Mouse (Mus musculus) CH12.LX (cell line): ENCODE measurements around the gene Tgm1. TPM values are rescaled to one million over a fixed set of nuclear protein-coding genes. Genes with fewer than 3 reads are reported as not detected.

ENCODE experiments used
- DNase-seq: peaks from one replicate; pipeline ENCODE4 v3.0.0-alpha.2; 2013; ENCODE audit errors: extremely low read depth
- H3K27ac ChIP-seq: 2 replicates; pipeline ENCODE4 v1.5.1; 2012; ENCODE audit warnings: low read depth, mild to moderate bottlenecking, control low read depth, moderate library complexity; ENCODE audit not compliant: insufficient read depth
- H3K27me3 ChIP-seq: replicated peaks from 2 replicates; pipeline ENCODE3; 2012; ENCODE audit warnings: inconsistent platforms
- H3K36me3 ChIP-seq, 2 experiments: replicated peaks in 1 of 2; 2 replicates each; pipeline versions ENCODE3 to v1.6.1; 2012; ENCODE audit warnings: inconsistent platforms in 1 of 2, low read length in 1 of 2, mild to moderate bottlenecking in 1 of 2, mixed read lengths in 1 of 2, moderate library complexity in 1 of 2; ENCODE audit not compliant: control insufficient read depth in 1 of 2, insufficient read depth in 1 of 2
- H3K4me1 ChIP-seq, 2 experiments: 2 replicates each; pipeline ENCODE4 v1.6.1; 2012; ENCODE audit warnings: inconsistent platforms in 1 of 2, moderate library complexity in 1 of 2; ENCODE audit not compliant: insufficient read depth in 2 of 2, control insufficient read depth in 1 of 2
- H3K4me2 ChIP-seq: 2 replicates; pipeline ENCODE4 v1.6.1; 2012; ENCODE audit warnings: low read depth, mild to moderate bottlenecking, control low read depth; ENCODE audit not compliant: poor library complexity, insufficient read depth, severe bottlenecking
- H3K4me3 ChIP-seq, 3 experiments: fragments of 150-350 bp in 1 of 3; sonication (generic) in 1 of 3; replicated peaks in 1 of 3; 2 replicates each; pipeline versions ENCODE3 to v1.5.1; 2011 to 2012; ENCODE audit warnings: low read depth in 2 of 3, low read length in 2 of 3, mild to moderate bottlenecking in 2 of 3, moderate library complexity in 2 of 3, control low read depth in 1 of 3, improper control_type of control experiment in 1 of 3, inconsistent platforms in 1 of 3, mixed read lengths in 1 of 3; ENCODE audit not compliant: poor library complexity in 1 of 3
- H3K79me2 ChIP-seq: replicated peaks from 2 replicates; pipeline ENCODE4 v1.6.1; 2012; ENCODE audit warnings: mild to moderate bottlenecking, moderate library complexity; ENCODE audit not compliant: control insufficient read depth, poor library complexity, insufficient read depth, severe bottlenecking; ENCODE audit errors: extremely low read depth
- H3K9ac ChIP-seq: 2 replicates; pipeline ENCODE4 v1.6.1; 2012; ENCODE audit warnings: low read depth, mild to moderate bottlenecking, control low read depth, moderate library complexity; ENCODE audit not compliant: insufficient read depth
- H3K9me3 ChIP-seq: replicated peaks from 2 replicates; pipeline ENCODE3; 2012; ENCODE audit warnings: low read length, inconsistent platforms, mixed read lengths
- BHLHE40 ChIP-seq: IDR thresholded peaks from 2 replicates; pipeline ENCODE4 v1.6.1; 2011; ENCODE audit warnings: mild to moderate bottlenecking, low read depth, low read length, improper control_type of control experiment
- CHD1 ChIP-seq: IDR thresholded peaks from 2 replicates; pipeline ENCODE4 v1.6.1; 2012; ENCODE audit warnings: low read depth, low read length, improper control_type of control experiment, inconsistent platforms
- CHD2 ChIP-seq: IDR thresholded peaks from 2 replicates; pipeline ENCODE4 v1.6.1; 2011; ENCODE audit warnings: low read length, improper control_type of control experiment
- CTCF ChIP-seq, 2 experiments: IDR thresholded peaks in 1 of 2; conservative IDR thresholded peaks in 1 of 2; 2 replicates each; pipeline ENCODE4 v1.5.1; 2011 to 2012; ENCODE audit warnings: low read depth in 2 of 2, low read length in 2 of 2, improper control_type of control experiment in 1 of 2, inconsistent platforms in 1 of 2, mild to moderate bottlenecking in 1 of 2, moderate library complexity in 1 of 2
- ELF1 ChIP-seq: IDR thresholded peaks from 2 replicates; pipeline ENCODE4 v1.6.1; 2014; ENCODE audit warnings: low read depth, mild to moderate bottlenecking, inconsistent platforms, low read length, improper control_type of control experiment
- EP300 ChIP-seq: IDR thresholded peaks from 2 replicates; pipeline ENCODE4 v1.6.1; 2011; ENCODE audit warnings: low read length, improper control_type of control experiment
- ETS1 ChIP-seq: conservative IDR thresholded peaks from 2 replicates; pipeline ENCODE4 v1.6.1; 2012; ENCODE audit warnings: low read depth, mild to moderate bottlenecking, inconsistent platforms, low read length, improper control_type of control experiment, moderate library complexity
- HCFC1 ChIP-seq: IDR thresholded peaks from 2 replicates; pipeline ENCODE4 v1.6.1; 2012; ENCODE audit warnings: low read depth, mild to moderate bottlenecking, inconsistent platforms, low read length, improper control_type of control experiment
- IRF4 ChIP-seq: IDR thresholded peaks from 2 replicates; pipeline ENCODE4 v1.6.1; 2014; ENCODE audit warnings: low read depth, mild to moderate bottlenecking, inconsistent platforms, low read length, improper control_type of control experiment
- KAT2A ChIP-seq: IDR thresholded peaks from 2 replicates; pipeline ENCODE4 v1.6.1; 2012; ENCODE audit warnings: low read length, improper control_type of control experiment, inconsistent platforms; ENCODE audit not compliant: insufficient replicate concordance
- MAX ChIP-seq: IDR thresholded peaks from 2 replicates; pipeline ENCODE4 v1.6.1; 2011; ENCODE audit warnings: low read length, improper control_type of control experiment
- MAZ ChIP-seq: IDR thresholded peaks from 2 replicates; pipeline ENCODE4 v1.6.1; 2012; ENCODE audit warnings: low read depth, mild to moderate bottlenecking, inconsistent platforms, low read length, improper control_type of control experiment, moderate library complexity
- MXI1 ChIP-seq: IDR thresholded peaks from 2 replicates; pipeline ENCODE4 v1.6.1; 2011; ENCODE audit warnings: mild to moderate bottlenecking, low read depth, low read length, improper control_type of control experiment
- MYC ChIP-seq: IDR thresholded peaks from 2 replicates; pipeline ENCODE4 v1.6.1; 2011; ENCODE audit warnings: low read depth, mild to moderate bottlenecking, improper control_type of control experiment, low read length
- NELFE ChIP-seq: IDR thresholded peaks from 2 replicates; pipeline ENCODE4 v1.6.1; 2011; ENCODE audit warnings: low read depth, low read length, improper control_type of control experiment
- NRF1 ChIP-seq: IDR thresholded peaks from 2 replicates; pipeline ENCODE4 v1.6.1; 2014; ENCODE audit warnings: low read depth, mild to moderate bottlenecking, inconsistent platforms, low read length, improper control_type of control experiment, moderate library complexity
- PAX5 ChIP-seq: IDR thresholded peaks from 2 replicates; pipeline ENCODE4 v1.6.1; 2012; ENCODE audit warnings: low read length, inconsistent platforms, mixed read lengths
- POLR2A ChIP-seq: IDR thresholded peaks from 2 replicates; pipeline ENCODE4 v1.6.1; 2011; ENCODE audit warnings: low read depth, mild to moderate bottlenecking, improper control_type of control experiment, low read length
- POLR2AphosphoS2 ChIP-seq: IDR thresholded peaks from 2 replicates; pipeline ENCODE4 v1.6.1; 2011; ENCODE audit warnings: low read depth, low read length, improper control_type of control experiment
- SIN3A ChIP-seq: IDR thresholded peaks from 2 replicates; pipeline ENCODE4 v1.6.1; 2012; ENCODE audit warnings: low read length, improper control_type of control experiment, inconsistent platforms
- TCF12 ChIP-seq: IDR thresholded peaks from 2 replicates; pipeline ENCODE4 v1.6.1; 2014; ENCODE audit warnings: low read depth, mild to moderate bottlenecking, inconsistent platforms, low read length, improper control_type of control experiment
- USF1 ChIP-seq: IDR thresholded peaks from 2 replicates; pipeline ENCODE4 v1.6.1; 2014; ENCODE audit warnings: low read depth, mild to moderate bottlenecking, inconsistent platforms, low read length, improper control_type of control experiment
- USF2 ChIP-seq: conservative IDR thresholded peaks from 2 replicates; pipeline ENCODE4 v1.6.1; 2011; ENCODE audit warnings: low read depth, low read length, improper control_type of control experiment
- ZKSCAN1 ChIP-seq: IDR thresholded peaks from 2 replicates; pipeline ENCODE4 v1.6.1; 2012; ENCODE audit warnings: low read depth, inconsistent platforms, low read length, improper control_type of control experiment, borderline replicate concordance
- dilution Hi-C: fragments of 300-500 bp; cut with MboI; formaldehyde crosslinking; loops from 2 replicates; pipeline ENCODE4 v1.14.3; 2020; ENCODE audit warnings: low sequenced_read_pairs; ENCODE audit not compliant: extremely low pct_unique_long_range_greater_than_20kb, extremely low pct_ligation_motif_present
- in situ Hi-C: fragments of 300-500 bp; cut with MboI; formaldehyde crosslinking; loops from 3 replicates; pipeline ENCODE4 v1.14.3; 2019; ENCODE audit warnings: low sequenced_read_pairs, low pct_ligation_motif_present, low pct_unique_long_range_greater_than_20kb, mixed read lengths
- polyA plus RNA-seq: library from polyadenylated mRNA; unstranded; fragments of >175 nt; gene quantifications from 2 replicates; pipeline ENCODE4 v1.2.1, GENCODE M21; 2012; ENCODE audit warnings: low read depth; ENCODE audit not compliant: insufficient read length
- total RNA-seq, 2 experiments: library from RNA; depleted of rRNA; stranded (reverse); fragments of 300-350 nt in 1 of 2; fragments of >200 nt in 1 of 2; gene quantifications; 2 replicates each; pipeline ENCODE4 v1.2.3; 2012 to 2014

Gene Tgm1
- total and polyA plus RNA-seq, 3 experiments = 0.07 to 0.14 TPM; not detected in 1

DNA sequence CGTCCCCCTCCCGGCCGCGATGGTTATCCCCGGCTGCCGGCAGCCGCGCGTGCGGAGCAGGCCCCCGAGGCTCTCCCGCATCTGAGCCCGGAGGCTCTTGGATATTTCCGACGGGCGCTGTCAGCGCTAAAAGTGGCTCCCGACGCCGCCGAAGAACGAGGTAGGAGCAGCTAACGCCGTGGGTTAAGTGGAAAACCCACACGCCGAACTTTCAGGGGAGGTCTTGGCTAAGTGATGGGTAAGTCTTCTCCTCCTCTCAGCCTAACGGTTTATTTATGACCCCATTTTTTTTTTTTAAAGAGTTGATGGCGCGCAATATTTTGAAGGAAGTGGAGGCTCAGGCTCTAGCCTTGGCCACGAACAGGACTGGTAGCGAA, 32.1 kb upstream of the Tgm1 start:
- peaks cover 24% of the 10 kb centered on the region for H3K79me2 ChIP-seq
- peak overlapping the region; percentile 84 to 95 (median 91) for H3K4me3 ChIP-seq
- H3K36me3 ChIP-seq = peaks cover 32 to 61% of the 10 kb centered on the region in 2 experiments
- peaks cover 4 to 29% of the 10 kb centered on the region in 2 experiments for H3K4me1 ChIP-seq
- H3K27ac ChIP-seq = no peak overlapping the region; the same call in 1 of the 2 replicates
- peak overlapping the region; percentile 78; the same call in 1 of the 2 replicates for H3K4me2 ChIP-seq
- H3K9ac ChIP-seq = peak overlapping the region; percentile 83
- dilution Hi-C loops = no loop called here
- in situ Hi-C loops = no loop called here
- peaks cover 13% of the 10 kb centered on the region for H3K9me3 ChIP-seq
- no peak for DNase-seq
- no peaks in the 10 kb centered on the region for H3K27me3 ChIP-seq
- no peak for TF ChIP-seq PAX5
- TF ChIP-seq CTCF (conservative IDR thresholded peaks at IDR 0.05 in 1 of 2, IDR thresholded peaks at IDR 0.05 in 1 of 2; ENCODE audit: low read depth in 2 of 2, low read length in 2 of 2) = no peak
- no peak for TF ChIP-seq EP300

DNA sequence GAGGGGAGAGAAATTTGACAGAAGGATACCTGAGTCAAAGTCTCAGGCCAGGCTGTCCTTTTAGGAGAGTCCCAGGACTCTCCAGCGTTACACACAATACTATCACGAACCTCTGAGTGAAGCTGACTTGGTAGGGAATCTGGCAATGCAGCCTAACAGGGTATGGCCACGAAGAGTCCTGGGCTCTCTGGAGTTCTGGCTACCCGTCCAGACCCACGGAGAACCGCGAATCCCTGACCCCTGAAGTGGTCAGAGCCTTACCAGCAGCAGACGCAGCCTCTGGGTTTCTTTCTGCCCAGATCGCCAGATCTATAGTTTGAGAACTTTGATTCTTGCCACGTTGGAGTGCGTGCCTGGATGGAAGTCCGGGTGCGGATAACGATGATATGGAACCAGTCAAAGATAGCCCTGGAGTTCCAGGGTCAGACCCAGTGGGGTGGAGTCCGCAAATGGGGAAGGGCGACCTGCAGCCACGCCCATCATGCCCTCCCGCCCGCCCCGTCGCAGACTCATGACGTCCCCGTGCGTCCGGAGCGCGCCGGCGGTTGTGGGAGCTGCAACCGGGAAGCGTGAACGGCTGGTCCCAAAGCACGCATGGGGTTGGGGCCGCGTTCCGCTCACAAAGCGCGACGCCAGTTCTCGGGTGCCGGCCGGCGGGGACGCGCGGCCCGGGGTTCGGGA, 31.6 kb upstream of the Tgm1 start, which contains the start of the genes Dhrs1 and Nop9:
Gene Dhrs1, minus strand, starts transcription at position 511 of the 681 bp plus-strand sequence.
Gene Nop9, plus strand, starts transcription at position 514 of the 681 bp plus-strand sequence.
- peak; percentile 88 for DNase-seq
- peaks cover 24% of the 10 kb centered on the region for H3K79me2 ChIP-seq
- peaks cover 32 to 62% of the 10 kb centered on the region in 2 experiments for H3K36me3 ChIP-seq

More for the DNA sequence above, 31.6 kb upstream of the Tgm1 start, which contains the start of the genes Dhrs1 and Nop9:
- Histone ChIP-seq H3K9me3 (peaks cover 13% of the 10 kb centered on the region), H3K9ac (peak within 1 kb of the TSS; percentile 83), H3K4me2 (peak within 1 kb of the TSS; percentile 78), H3K27me3 (no peaks in the 10 kb centered on the region), H3K27ac (no peak within 1 kb of the TSS; the same call in 1 of the 2 replicates), H3K4me3 (peak within 1 kb of the TSS; percentile 84 to 95 (median 91)), H3K4me1 (peaks cover 4 to 29% of the 10 kb centered on the region in 2 experiments)
- TF ChIP-seq IRF4 (peak; percentile 68; the same call in 1 of the 2 replicates), SIN3A (peak; percentile 83), CHD1 (no peak), POLR2A (peak; percentile 76), ZKSCAN1 (no peak), ETS1 (no peak), NELFE (peak; percentile 62; the same call in 1 of the 2 replicates), NRF1 (peak; percentile 25; the same call in 1 of the 2 replicates), MAX (peak; percentile 68), CTCF (conservative IDR thresholded peaks at IDR 0.05 in 1 of 2, IDR thresholded peaks at IDR 0.05 in 1 of 2; ENCODE audit: low read depth in 2 of 2, low read length in 2 of 2) (no peak), POLR2AphosphoS2 (0 out of 2 replicates have a peak, but pooled peaks have one; percentile 35), KAT2A (0 out of 2 replicates have a peak, but pooled peaks have one; percentile 54), MYC (no peak), MXI1 (peak; percentile 91), EP300 (no peak), CHD2 (no peak), ELF1 (peak; percentile 82), MAZ (peak; percentile 41; the same call in 1 of the 2 replicates), BHLHE40 (peak; percentile 41; the same call in 1 of the 2 replicates), TCF12 (peak; percentile 56; the same call in 1 of the 2 replicates), USF2 (no peak), USF1 (no peak), HCFC1 (peak; percentile 78)
- dilution Hi-C loops (no loop called here), in situ Hi-C loops (no loop called here)
